Mouse (Mus musculus) bone marrow, adult 2 months (tissue): Measurements from ENCODE around the gene Ece1. TPM values are rescaled to one million over a fixed set of nuclear protein-coding genes. Genes with fewer than 3 reads are reported as not detected.

Experiments used
- H3K27ac ChIP-seq: fragments of 200-500 bp; 2 replicates; pipeline ENCODE4 v1.5.1; 2012; ENCODE audit warnings: low read depth, mild to moderate bottlenecking, control low read depth, inconsistent platforms, low read length; ENCODE audit not compliant: control insufficient read depth, poor library complexity, insufficient read depth
- H3K4me1 ChIP-seq: fragments of 200-500 bp; 2 replicates; pipeline ENCODE4 v1.6.1; 2011; ENCODE audit warnings: low read length; ENCODE audit not compliant: control insufficient read depth, insufficient read depth
- H3K4me3 ChIP-seq: fragments of 200-500 bp; replicated peaks from 2 replicates; pipeline ENCODE3; 2011; ENCODE audit warnings: mild to moderate bottlenecking, low read depth, low read length, control low read depth; ENCODE audit not compliant: control insufficient read depth
- CTCF ChIP-seq: fragments of 200-500 bp; IDR thresholded peaks from 2 replicates; pipeline ENCODE4 v1.5.1; 2011; ENCODE audit warnings: low read length, control low read depth; ENCODE audit not compliant: control insufficient read depth, insufficient read depth
- POLR2A ChIP-seq: fragments of 200-500 bp; IDR thresholded peaks from 2 replicates; pipeline ENCODE4 v1.6.1; 2011; ENCODE audit warnings: low read depth, mild to moderate bottlenecking, control low read depth, low read length, borderline replicate concordance; ENCODE audit not compliant: control insufficient read depth
- WGBS: fragments of 180-500 bp; shearing (Covaris S2); methylation state at CpG from one replicate; pipeline ENCODE4 v1.1.7; 2018; 5-methylcytosine and 5-hydroxymethylcytosine counted together
- polyA plus RNA-seq: library from polyadenylated mRNA; stranded (reverse); fragments of >200 nt; gene quantifications from 2 replicates; pipeline ENCODE4 v1.2.4, GENCODE M21; 2011; ENCODE audit warnings: low replicate concordance; ENCODE audit not compliant: missing spikeins, insufficient read depth, insufficient read length

The Ece1 gene
- polyA plus RNA-seq, 1 experiment, result 7.3 TPM

DNA sequence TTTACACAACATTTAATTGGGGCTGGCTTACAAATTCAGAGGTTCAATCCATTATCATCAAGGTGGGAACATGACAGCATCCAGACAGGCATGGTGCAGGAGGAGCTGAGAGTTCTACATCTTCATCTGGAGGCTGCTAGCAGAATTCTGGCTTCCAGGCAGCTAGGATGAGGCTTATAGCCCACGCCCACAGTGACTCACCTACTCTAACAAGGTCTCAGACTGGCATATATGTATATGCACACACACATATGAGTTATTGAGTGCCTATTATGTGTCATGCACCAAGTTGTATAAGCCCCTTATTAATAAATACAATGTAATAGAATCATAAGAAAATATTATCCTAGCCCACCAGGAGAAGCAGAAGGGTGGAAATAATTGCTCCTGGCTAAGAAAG, 120.8 kb downstream of the Ece1 start:
- 63% methylated on average over 1 of the region's 1 CpGs for WGBS
- no peaks in the 10 kb centered on the region for H3K4me1 ChIP-seq
- no peak overlapping the region for H3K4me3 ChIP-seq
- TF ChIP-seq POLR2A, result no peak
- no peak for TF ChIP-seq CTCF
- no peak overlapping the region for H3K27ac ChIP-seq

DNA sequence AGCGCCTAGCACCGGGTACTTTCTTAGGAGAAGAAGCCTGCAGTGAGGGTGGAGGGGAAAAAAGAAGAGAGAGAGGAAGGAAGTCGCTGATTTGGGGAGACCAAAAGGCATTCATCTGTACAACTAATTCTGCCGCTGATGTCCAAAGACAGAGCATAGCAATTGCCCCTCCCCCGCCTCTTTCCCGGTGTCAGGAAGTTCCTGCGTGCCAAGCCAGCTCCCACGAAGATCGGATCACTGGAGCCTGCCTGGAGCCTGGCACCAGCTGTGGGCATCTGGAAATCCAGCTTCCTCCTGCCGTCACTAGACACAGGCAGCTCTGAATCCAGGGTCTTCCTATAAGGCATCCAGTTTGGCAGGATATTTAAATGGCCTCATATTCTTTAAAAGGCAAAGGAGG, 122.2 kb downstream of the Ece1 start:
- Histone ChIP-seq H3K4me3 (no peak overlapping the region), H3K4me1 (no peaks in the 10 kb centered on the region), H3K27ac (no peak overlapping the region)
- WGBS, result 36% methylated on average over 10 of the region's 10 CpGs
- TF ChIP-seq CTCF (no peak), POLR2A (no peak)

DNA sequence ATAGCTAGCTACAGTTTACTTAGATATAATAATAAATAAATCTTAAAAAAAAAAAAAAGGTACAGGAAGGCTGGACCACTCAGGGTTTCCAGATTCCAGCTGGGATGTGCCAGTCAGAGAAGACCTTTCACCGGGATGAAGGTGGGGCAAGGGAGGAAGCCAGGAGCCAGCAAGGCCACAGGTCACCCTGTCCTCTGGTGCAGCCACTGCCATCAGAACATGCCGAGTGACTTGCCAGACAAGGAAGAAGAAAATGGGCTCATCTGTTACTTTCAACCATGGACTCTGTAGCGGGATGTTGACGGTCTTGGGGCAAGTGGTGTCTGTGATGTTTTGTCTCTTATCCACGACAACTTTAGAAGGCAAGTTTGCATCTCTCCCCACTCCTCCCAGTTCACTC, 122.7 kb downstream of the Ece1 start:
- Histone ChIP-seq H3K27ac (no peak overlapping the region), H3K4me1 (no peaks in the 10 kb centered on the region), H3K4me3 (no peak overlapping the region)
- 69% methylated on average over 5 of the region's 5 CpGs for WGBS
- TF ChIP-seq POLR2A (no peak), CTCF (no peak)

DNA sequence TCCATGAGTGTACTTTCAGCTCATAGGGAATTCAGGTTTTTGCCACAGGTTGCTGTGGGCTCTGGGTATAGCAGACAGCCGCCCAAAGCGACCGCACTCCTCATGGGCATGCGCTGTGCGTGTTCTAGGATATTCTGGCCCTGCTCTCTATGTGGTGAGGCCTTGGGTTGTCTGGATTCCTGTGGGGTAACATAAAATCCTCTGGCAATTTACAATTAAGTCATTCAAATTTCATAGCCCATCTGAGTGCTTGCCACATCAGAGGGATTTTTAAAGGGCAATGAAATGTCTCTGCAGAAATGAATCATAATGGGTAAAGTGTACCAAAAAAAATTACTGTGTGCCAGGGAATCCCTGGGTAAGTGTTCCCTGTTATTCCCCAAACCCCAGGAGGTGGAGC, 127.4 kb downstream of the Ece1 start:
- 93% methylated on average over 5 of the region's 5 CpGs for WGBS
- Histone ChIP-seq H3K4me3 (no peak overlapping the region), H3K27ac (no peak overlapping the region), H3K4me1 (peaks cover 2% of the 10 kb centered on the region; the same call in 1 of the 2 replicates)
- no peak for TF ChIP-seq CTCF
- no peak for TF ChIP-seq POLR2A

DNA sequence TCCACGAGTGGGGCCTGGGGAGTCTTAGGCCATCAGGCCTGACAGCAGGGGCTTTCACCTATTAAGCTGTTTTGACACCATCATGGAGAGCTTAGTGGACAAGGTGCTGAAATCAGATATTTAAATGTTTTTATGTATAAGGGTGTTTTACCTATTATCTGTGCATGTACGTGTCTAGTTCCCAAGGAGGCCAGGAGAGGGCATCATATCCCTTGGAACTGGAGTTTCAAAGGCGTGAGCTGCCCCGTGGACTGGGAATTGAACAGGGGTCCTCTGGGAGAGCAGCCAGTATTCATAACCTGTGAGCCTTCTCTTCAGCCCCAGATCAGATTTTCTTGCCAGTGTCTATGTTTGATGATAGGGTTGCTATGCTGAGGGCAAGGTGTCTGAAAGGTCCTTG, 128.4 kb downstream of the Ece1 start:
- H3K4me3 ChIP-seq, result no peak overlapping the region
- H3K4me1 ChIP-seq, result peaks cover 2% of the 10 kb centered on the region; the same call in 1 of the 2 replicates
- WGBS, result 86% methylated on average over 4 of the region's 4 CpGs
- TF ChIP-seq POLR2A (no peak), CTCF (no peak)
- no peak overlapping the region for H3K27ac ChIP-seq

DNA sequence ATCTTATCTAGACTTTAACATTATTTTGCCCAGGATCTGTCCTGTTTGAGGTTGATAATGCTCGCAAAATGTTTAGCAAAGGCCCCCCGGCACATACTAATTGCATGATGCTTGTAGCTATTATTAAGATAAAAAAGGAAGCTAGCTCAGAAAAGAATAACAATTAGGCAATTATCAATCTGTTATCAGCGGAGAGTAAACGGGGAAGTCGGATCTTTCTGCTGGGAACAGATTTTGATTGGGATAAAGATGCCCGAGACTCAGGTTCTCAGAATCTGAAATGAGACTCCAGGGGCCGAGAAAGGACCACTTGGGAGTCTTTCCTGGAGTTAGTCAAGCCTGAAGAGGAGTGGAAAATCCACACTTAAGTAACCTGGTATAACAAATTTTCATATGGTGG, 129.2 kb downstream of the Ece1 start:
- peaks cover 2% of the 10 kb centered on the region; the same call in 1 of the 2 replicates for H3K4me1 ChIP-seq
- no peak overlapping the region for H3K27ac ChIP-seq
- TF ChIP-seq CTCF (no peak), POLR2A (no peak)
- WGBS, result 63% methylated on average over 7 of the region's 7 CpGs
- no peak overlapping the region for H3K4me3 ChIP-seq

DNA sequence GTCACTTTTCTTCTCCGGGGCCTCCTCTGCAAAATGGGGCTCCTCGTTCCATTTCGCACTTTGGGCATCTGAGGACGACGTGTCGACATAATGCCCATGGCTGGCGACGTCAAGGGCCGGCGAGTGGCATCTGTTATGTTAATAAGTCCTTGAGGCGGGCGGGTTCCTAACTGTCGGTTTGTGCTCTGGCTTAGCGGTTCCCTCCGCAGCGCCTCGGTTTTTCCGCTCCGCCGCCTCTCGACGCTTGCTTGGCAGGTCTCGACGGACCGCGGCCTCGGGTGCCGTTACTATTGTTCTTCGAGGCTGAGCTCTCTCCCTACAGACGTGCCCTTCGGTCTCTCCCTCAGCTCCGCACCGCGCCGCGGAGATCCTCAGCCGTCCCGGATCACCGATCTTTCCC, 130.9 kb downstream of the Ece1 start, which contains the start of gene Eif4g3:
Gene Eif4g3 (plus strand): TSS at position 133 of the 400 bp plus-strand sequence.
- H3K27ac ChIP-seq, result peak within 1 kb of the TSS; percentile 88
- peak within 1 kb of the TSS; percentile 90 for H3K4me3 ChIP-seq
- TF ChIP-seq CTCF (no peak), POLR2A (no peak)
- 5% methylated on average over 39 of the region's 39 CpGs for WGBS
- H3K4me1 ChIP-seq, result peaks cover 2% of the 10 kb centered on the region; the same call in 1 of the 2 replicates

DNA sequence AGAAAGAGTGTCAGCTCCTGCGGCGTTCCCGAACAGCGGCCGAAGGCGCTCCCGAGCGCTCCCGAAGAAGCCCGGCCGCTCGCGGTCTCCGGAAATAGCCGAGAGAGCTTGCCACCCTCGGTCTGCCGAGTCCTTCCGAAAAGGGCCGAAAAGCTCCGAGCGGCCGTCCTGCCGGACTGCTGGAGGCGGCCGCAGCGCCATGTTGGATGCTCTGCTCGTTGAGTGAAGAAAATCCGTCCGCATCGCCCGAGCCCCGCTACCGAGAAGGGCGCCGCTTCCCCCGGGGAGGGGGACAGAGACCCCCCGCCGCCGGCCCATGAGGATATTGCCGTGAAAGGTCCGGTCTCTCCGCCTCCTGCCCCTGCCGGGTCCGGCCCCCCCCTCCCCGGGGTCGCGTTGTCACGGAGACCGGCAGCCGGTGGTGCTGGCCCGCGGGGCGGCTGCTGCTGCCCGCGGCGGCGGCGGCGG, 131.3 kb downstream of the Ece1 start:
- WGBS, result under 1% methylated on average over 48 of the region's 59 CpGs
- H3K4me3 ChIP-seq, result peak overlapping the region; percentile 90
- TF ChIP-seq POLR2A, result peak; percentile 90; the same call in 1 of the 2 replicates
- TF ChIP-seq CTCF, result no peak
- peak overlapping the region; percentile 88 for H3K27ac ChIP-seq
- H3K4me1 ChIP-seq, result peaks cover 2% of the 10 kb centered on the region; the same call in 1 of the 2 replicates
